Mouse (Mus musculus): ENCODE data around the gene Bbs12.
A peak's percentile ranks its signal among the peaks of the same experiment; 100 is the strongest.

Bbs12 gene

GRCm38 (mm10) chr3:37312370-37312941 lies at the start of gene Bbs12, which contains the start of gene Cetn4:
TSS of gene Bbs12 (plus strand) at chr3:37312554.
TSS of gene Cetn4 (minus strand) at chr3:37312708.
- peak; percentile 97 for DNase-seq

DNA sequence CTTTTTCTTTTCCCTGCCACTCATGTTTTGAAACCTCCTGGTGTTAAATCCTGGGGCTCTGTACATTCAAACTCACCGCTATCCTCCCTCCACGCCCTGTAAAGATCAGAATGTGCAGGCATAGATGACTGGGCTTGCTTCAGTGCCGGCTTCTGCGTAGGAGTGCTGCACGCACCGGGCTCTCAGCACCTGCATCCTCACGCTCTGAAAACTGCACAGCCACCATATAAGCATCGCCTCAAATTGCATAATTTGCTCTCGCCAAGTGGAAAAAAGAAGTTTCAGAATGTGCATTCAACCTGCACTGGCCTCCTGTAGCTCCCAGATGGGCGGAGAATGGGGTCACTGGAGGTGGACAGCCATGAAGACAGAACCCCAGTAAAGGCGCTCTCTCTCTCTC lies 44.0 kb upstream of the Bbs12 start:
- DNase-seq, result no peak

DNA sequence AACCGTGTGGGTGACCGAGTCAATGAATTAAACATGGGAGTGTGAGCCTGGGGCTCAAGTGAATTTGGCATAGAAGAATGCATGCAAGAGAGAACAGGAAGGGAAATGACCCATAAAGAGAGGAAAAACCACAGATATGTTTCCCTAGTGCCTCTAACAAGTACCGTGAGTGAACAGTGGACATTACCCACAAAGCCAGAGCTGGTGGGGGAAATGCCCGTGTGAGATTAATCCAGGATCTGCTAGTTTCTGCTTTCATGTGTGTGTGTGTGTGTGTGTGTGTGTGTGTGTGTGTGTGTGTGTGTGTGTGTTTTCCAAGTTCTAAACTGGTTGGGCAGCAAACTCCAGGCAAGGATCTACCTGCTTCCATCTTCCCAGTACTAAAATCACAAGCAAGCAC lies 42.4 kb upstream of the Bbs12 start:
- no peak for DNase-seq

GRCm38 (mm10) chr3:37271209-37271608 lies 41.1 kb upstream of the Bbs12 start:
- peak; percentile 62 for DNase-seq

GRCm38 (mm10) chr3:37273092-37273491 lies 39.3 kb upstream of the Bbs12 start:
- no peak for DNase-seq

- DNase-seq, result no peak
These were observed 37.7 kb upstream of the Bbs12 start for GRCm38 (mm10) chr3:37274661-37275060.

DNA sequence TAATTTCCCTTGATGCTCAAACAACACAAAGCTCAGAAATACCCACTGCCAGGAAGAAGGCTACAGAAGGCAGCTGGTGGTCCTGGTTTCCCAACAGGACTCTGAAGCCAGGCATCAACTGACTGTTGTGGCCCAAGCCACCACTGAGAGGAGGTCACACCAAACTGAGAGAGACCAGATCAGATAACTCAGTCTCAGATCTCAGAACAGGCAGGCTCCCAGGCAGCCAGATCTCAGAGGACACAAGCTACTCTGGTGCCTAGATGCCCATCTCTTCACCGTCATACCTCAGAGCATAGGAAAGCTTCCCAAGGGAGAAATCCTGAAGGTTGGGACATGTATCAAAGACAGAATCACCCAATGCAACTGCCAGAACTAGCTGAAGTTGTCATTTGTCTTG lies 32.1 kb upstream of the Bbs12 start:
- no peak for DNase-seq

GRCm38 (mm10) chr3:37280871-37281270 lies 31.5 kb upstream of the Bbs12 start:
- DNase-seq, result no peak

- DNase-seq, result no peak
These were observed 29.9 kb upstream of the Bbs12 start for GRCm38 (mm10) chr3:37282299-37282922.

GRCm38 (mm10) chr3:37283234-37283633 lies 29.1 kb upstream of the Bbs12 start:
- DNase-seq, result no peak

GRCm38 (mm10) chr3:37289237-37289636 lies 23.1 kb upstream of the Bbs12 start:
- no peak for DNase-seq

- DNase-seq, result peak; percentile 8
These were observed 21.3 kb upstream of the Bbs12 start for GRCm38 (mm10) chr3:37290881-37291541.

GRCm38 (mm10) chr3:37291929-37292328 lies 20.4 kb upstream of the Bbs12 start:
- DNase-seq, result no peak

GRCm38 (mm10) chr3:37292654-37293053 lies 19.7 kb upstream of the Bbs12 start:
- no peak for DNase-seq

DNA sequence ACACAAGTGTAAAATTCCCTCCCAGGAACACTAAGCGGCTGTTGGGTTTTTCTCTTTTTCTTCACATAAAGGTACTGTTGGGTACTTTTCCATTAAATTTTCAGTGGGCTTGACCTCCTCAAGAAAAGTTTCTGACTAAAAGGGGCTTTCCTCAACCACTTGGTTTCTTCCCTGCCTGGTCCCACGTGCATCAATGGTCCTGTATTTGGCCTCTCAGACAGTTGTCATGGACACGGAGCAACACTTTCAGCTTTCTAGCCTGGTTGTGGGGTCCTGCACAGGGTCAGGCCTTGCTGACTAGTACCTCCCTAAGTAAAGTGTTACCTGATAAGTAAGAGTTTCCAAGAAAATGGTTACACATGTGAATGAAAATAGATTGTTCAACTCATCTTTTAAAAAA lies 12.9 kb upstream of the Bbs12 start:
- DNase-seq, result no peak

DNA sequence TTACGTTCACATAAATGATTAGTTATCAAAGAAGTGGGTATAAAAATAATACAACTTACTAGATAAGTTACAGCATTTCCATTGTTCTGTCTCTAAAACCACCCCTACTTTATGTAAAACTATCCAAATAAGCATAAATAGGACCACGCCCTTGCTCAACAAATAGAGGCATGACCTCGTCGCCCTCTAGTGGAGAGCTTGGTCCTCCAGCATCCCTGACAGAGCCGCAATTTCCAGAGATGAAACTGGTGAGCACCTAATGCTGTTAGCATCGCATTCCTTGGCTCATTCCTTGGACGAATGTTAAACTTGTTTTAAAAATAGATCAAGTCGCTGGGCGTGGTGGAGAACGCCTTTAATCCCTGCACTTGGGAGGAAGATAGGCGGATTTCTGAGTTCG lies 9.7 kb upstream of the Bbs12 start:
- DNase-seq, result peak; percentile 71

DNA sequence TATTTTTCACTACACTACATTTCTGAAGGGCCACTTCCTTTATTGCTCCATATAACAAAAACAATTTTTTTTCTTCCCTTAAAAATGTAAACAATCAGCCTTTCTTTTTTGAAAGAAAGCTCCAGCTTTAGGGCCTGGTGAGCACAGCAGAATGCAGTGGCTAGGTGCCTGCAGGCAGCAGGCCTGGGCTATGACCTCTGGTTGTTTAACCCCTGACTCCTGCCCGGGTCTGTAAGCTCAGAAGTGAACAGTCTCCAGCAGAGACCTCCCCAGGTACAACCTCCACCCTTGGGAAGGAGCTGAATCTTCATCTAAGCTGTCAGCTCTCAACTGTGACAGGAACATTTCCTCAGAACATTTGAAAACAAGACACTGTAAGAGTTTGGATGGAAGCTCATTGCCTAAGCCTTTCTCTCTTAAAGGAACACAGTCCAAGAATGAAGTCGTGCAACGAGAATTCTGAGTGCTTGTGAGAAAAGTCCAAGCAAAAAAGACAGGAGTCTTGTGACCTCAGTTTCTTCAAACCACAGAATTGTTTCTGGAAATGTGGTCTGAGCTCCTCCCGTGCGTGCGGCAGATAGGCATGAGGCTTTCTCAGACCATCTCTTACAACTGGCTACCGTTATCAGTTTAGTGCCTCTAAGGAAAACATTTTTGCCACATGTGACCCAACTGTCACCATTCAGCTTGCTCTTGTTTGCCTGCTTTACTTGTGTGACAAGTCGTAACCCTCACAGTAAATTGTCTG lies 8.8 kb upstream of the Bbs12 start:
- DNase-seq, result no peak

- no peak for DNase-seq
These were observed 421 bp upstream of the Bbs12 start for GRCm38 (mm10) chr3:37311897-37312369.

DNA sequence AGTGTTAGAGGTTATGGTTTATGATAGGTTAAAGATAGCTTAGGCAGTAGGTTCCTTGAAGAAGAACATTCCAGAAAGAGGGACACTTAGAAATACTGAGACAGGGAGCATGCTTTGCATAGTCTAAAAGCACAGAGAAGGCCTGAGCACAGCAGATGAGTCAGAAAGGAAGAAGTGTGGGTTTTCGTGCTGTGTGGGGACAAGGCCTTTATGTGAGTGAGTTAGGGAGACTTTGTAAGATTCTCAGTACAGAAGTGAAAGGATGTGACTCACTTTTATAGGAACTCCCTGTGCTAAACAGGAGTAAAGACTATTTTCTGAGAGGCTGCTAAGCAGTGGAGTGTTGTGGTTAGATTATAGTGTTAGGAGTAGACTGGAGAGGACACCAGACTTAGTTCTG lies 1.0 kb downstream of the Bbs12 start:
- DNase-seq, result no peak

DNA sequence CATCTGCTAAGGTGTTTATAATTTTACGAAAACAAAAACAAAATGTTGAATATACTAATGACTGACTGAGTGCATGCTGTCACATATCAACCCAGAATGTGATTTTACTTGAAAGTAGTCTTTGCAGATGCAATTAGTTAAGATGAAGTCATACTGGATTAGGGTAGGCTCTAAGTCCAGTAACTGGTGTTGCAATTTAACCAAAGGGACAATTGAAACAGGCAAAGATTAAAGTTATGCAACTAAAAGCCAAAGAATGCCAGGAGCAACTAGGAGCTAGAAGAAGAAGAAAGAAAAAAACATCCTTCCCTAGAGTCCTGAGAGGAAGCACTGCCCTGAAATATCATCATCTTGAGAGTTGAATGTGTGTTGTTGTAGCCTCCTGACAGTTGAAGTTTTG lies 3.9 kb downstream of the Bbs12 start:
- no peak for DNase-seq

GRCm38 (mm10) chr3:37324310-37324709 lies 12.0 kb downstream of the Bbs12 start:
- peak; percentile 42 for DNase-seq

- DNase-seq, result peak; percentile 13
These were observed 13.2 kb downstream of the Bbs12 start for GRCm38 (mm10) chr3:37325317-37326112.

- no peak for DNase-seq
These were observed 14.3 kb downstream of the Bbs12 start for GRCm38 (mm10) chr3:37326627-37327026.
